Mouse (Mus musculus) bone marrow macrophage, adult 2 months (primary cell): ENCODE results near the gene Dcp1b.

Experiments
- CTCF ChIP-seq: IDR thresholded peaks from 2 replicates; pipeline ENCODE4 v1.5.1; 2012; ENCODE audit warnings: low read depth, mild to moderate bottlenecking, low read length, moderate library complexity
- POLR2A ChIP-seq: IDR thresholded peaks from 2 replicates; pipeline ENCODE4 v1.6.1; 2012; ENCODE audit warnings: mild to moderate bottlenecking, low read depth, low read length, borderline replicate concordance

DNA sequence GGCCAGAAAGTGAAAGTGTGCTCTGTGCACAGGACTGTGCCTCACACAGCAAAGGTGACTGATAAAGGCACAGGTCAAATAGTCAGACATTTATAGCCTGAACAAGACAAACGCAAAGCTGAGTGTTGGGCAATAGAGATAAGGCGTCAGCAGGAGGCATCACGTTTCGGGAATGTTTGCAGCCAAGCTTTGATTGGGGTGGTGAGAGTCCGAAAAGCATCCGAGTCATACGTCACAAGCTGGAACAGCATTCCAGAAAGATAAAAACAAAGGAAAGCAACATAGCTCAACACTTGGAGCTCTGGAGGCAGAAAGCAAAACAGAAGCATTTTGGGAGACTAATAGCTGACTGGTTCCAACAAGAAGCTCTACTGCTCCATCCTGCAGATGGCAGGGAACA is 35.5 kb upstream of the Dcp1b start:
- no peak for TF ChIP-seq CTCF
- TF ChIP-seq POLR2A: no peak
